Mouse (Mus musculus) liver, embryonic 14.5 days (tissue): ENCODE data around the gene Gab2. TPM values are rescaled to one million over a fixed set of nuclear protein-coding genes. Genes with fewer than 3 reads are reported as not detected.
"Not testable (repeated sequence)": the region's sequence is repeated elsewhere in the genome, so short reads cannot be mapped to it uniquely, and the experiment has no call there.

ENCODE experiments used
- ATAC-seq: fragments of 200-750 bp; cut with Nextera tagmentation; 2 replicates; pipeline ENCODE4 v1.8.0; 2017; ENCODE audit warnings: moderate number of reproducible peaks, mild to moderate bottlenecking, moderate library complexity; ENCODE audit not compliant: insufficient read depth
- DNase-seq, 3 experiments: peaks; one replicate each; pipeline ENCODE4 v3.0.0-alpha.2; 2012 to 2013; ENCODE audit warnings: low read depth in 3 of 3, low spot score in 3 of 3
- H3K27ac ChIP-seq: fragments of 300-500 bp; sonication (generic); 2 replicates; pipeline ENCODE4 v1.5.1; 2014; ENCODE audit warnings: moderate library complexity, mild to moderate bottlenecking, control low read depth, inconsistent platforms
- H3K27me3 ChIP-seq: fragments of 300-500 bp; sonication (generic); 2 replicates; pipeline ENCODE4 v1.6.1; 2014; ENCODE audit warnings: mild to moderate bottlenecking, low read length, moderate library complexity; ENCODE audit not compliant: control insufficient read depth, insufficient read depth
- H3K36me3 ChIP-seq: fragments of 300-500 bp; sonication (generic); replicated peaks from 2 replicates; pipeline ENCODE4 v1.6.1; 2014; ENCODE audit warnings: low read depth; ENCODE audit not compliant: control insufficient read depth, insufficient read depth
- H3K4me1 ChIP-seq, 2 experiments: fragments of 200-500 bp in 1 of 2; fragments of 300-500 bp in 1 of 2; sonication (generic) in 1 of 2; replicated peaks; 2 replicates each; pipeline ENCODE4 v1.6.1; 2012 to 2014; ENCODE audit warnings: antibody characterized with exemption in 1 of 2, inconsistent platforms in 1 of 2, low read length in 1 of 2; ENCODE audit not compliant: control insufficient read depth in 2 of 2, insufficient read depth in 2 of 2
- H3K4me2 ChIP-seq: fragments of 300-500 bp; sonication (generic); 2 replicates; pipeline ENCODE4 v1.6.1; 2014; ENCODE audit warnings: low read depth, mild to moderate bottlenecking, control low read depth, moderate library complexity
- H3K4me3 ChIP-seq, 2 experiments: fragments of 200-500 bp in 1 of 2; fragments of 300-500 bp in 1 of 2; sonication (generic) in 1 of 2; 2 replicates each; pipeline ENCODE4 v1.5.1; 2012 to 2014; ENCODE audit warnings: low read depth in 2 of 2, low read length in 2 of 2, mild to moderate bottlenecking in 2 of 2, control low read depth in 1 of 2, inconsistent platforms in 1 of 2, moderate library complexity in 1 of 2; ENCODE audit not compliant: insufficient read depth in 1 of 2
- H3K9ac ChIP-seq: fragments of 300-500 bp; sonication (generic); replicated peaks from 2 replicates; pipeline ENCODE4 v1.6.1; 2014; ENCODE audit warnings: mild to moderate bottlenecking, control low read depth, moderate library complexity
- H3K9me3 ChIP-seq: fragments of 300-500 bp; sonication (generic); 2 replicates; pipeline ENCODE4 v1.6.1; 2016; ENCODE audit warnings: low read length, mixed read lengths; ENCODE audit not compliant: control insufficient read depth
- CTCF ChIP-seq: IDR thresholded peaks from 2 replicates; pipeline ENCODE4 v1.5.1; 2016; ENCODE audit warnings: antibody characterized with exemption, low read depth, control low read depth
- EP300 ChIP-seq: IDR thresholded peaks from 2 replicates; pipeline ENCODE4 v1.6.1; 2016; ENCODE audit warnings: antibody characterized with exemption, low read depth
- WGBS: fragments of 180-500 bp; shearing (Covaris S2); extraction: QIAGEN DNeasy Blood & Tissue Kit; methylation state at CpG from one replicate; pipeline ENCODE4 v1.1.7; 2014; ENCODE audit not compliant: insufficient replicate concordance; 5-methylcytosine and 5-hydroxymethylcytosine counted together
- polyA plus RNA-seq, 2 experiments: library from polyadenylated mRNA; depleted of rRNA in 1 of 2; stranded (reverse) in 1 of 2; unstranded in 1 of 2; fragments of >200 nt; fragmentation: Nextera tagmentation in 1 of 2; extraction: Ambion mirVana in 1 of 2; gene quantifications; 2 replicates each; pipeline versions ENCODE4 v1.2.1 to v1.2.3; 2012 to 2014

Gab2 gene
- polyA plus RNA-seq, 2 experiments, result 1.9 to 2.4 TPM

- H3K9ac ChIP-seq, result no peak overlapping the region
- H3K4me3 ChIP-seq, result no peak overlapping the region
- no peaks in the 10 kb centered on the region for H3K36me3 ChIP-seq
- peak overlapping the region; percentile 27 for H3K27ac ChIP-seq
- 23% methylated on average over 4 of the region's 4 CpGs for WGBS
- H3K4me1 ChIP-seq, result peaks cover 29 to 34% of the 10 kb centered on the region in 2 experiments
- H3K27me3 ChIP-seq, result no peaks in the 10 kb centered on the region
- H3K4me2 ChIP-seq, result peak overlapping the region; percentile 36; the same call in 1 of the 2 replicates
- DNase-seq (peak in 2 of 3 experiments; percentile 35 to 59), ATAC-seq (no peak)
- TF ChIP-seq EP300 (peak; percentile 63), CTCF (no peak)
- no peaks in the 10 kb centered on the region for H3K9me3 ChIP-seq
Observed at GRCm38 (mm10) chr7:97211117-97211516, 129.7 kb downstream of the Gab2 start.

GRCm38 (mm10) chr7:97223836-97224235 is 142.4 kb downstream of the Gab2 start:
- 68% methylated on average over 2 of the region's 2 CpGs for WGBS
- H3K4me3 ChIP-seq, result no peak overlapping the region
- no peaks in the 10 kb centered on the region for H3K9me3 ChIP-seq
- ATAC-seq, result no peak
- H3K4me2 ChIP-seq, result no peak overlapping the region
- no peaks in the 10 kb centered on the region for H3K27me3 ChIP-seq
- no peak overlapping the region for H3K27ac ChIP-seq
- no peaks in the 10 kb centered on the region for H3K36me3 ChIP-seq
- H3K4me1 ChIP-seq, result no peaks in the 10 kb centered on the region
- no peak for DNase-seq
- no peak overlapping the region for H3K9ac ChIP-seq
- TF ChIP-seq EP300 (no peak), CTCF (no peak)

GRCm38 (mm10) chr7:97245261-97245949 is 164.0 kb downstream of the Gab2 start:
- no peaks in the 10 kb centered on the region for H3K9me3 ChIP-seq
- no peak for ATAC-seq
- no peaks in the 10 kb centered on the region for H3K36me3 ChIP-seq
- H3K9ac ChIP-seq, result no peak overlapping the region
- no peak overlapping the region for H3K27ac ChIP-seq
- DNase-seq, result no peak
- H3K27me3 ChIP-seq, result no peaks in the 10 kb centered on the region
- 86% methylated on average over 2 of the region's 2 CpGs for WGBS
- TF ChIP-seq EP300, result no peak
- no peak overlapping the region for H3K4me2 ChIP-seq
- no peaks in the 10 kb centered on the region for H3K4me1 ChIP-seq
- H3K4me3 ChIP-seq, result no peak overlapping the region

- H3K36me3 ChIP-seq, H3K4me1 ChIP-seq, H3K4me2 ChIP-seq, DNase-seq, H3K27me3 ChIP-seq, H3K9me3 ChIP-seq, H3K9ac ChIP-seq, H3K27ac ChIP-seq, ATAC-seq, H3K4me3 ChIP-seq: not testable (repeated sequence)
- 69% methylated on average over 2 of the region's 2 CpGs for WGBS
Observed at GRCm38 (mm10) chr7:97245950-97246578, 164.7 kb downstream of the Gab2 start.

GRCm38 (mm10) chr7:97247661-97248060 is 166.3 kb downstream of the Gab2 start:
- no peak overlapping the region for H3K4me3 ChIP-seq
- H3K9ac ChIP-seq, result no peak overlapping the region
- no peaks in the 10 kb centered on the region for H3K4me1 ChIP-seq
- no peak overlapping the region for H3K4me2 ChIP-seq
- WGBS, result 53% methylated on average over 1 of the region's 1 CpGs
- no peaks in the 10 kb centered on the region for H3K27me3 ChIP-seq
- no peaks in the 10 kb centered on the region for H3K9me3 ChIP-seq
- DNase-seq (no peak), ATAC-seq (no peak)
- TF ChIP-seq CTCF (no peak), EP300 (no peak)
- no peaks in the 10 kb centered on the region for H3K36me3 ChIP-seq
- H3K27ac ChIP-seq, result no peak overlapping the region
